Mouse (Mus musculus) bone marrow macrophage, adult 2 months (primary cell): ENCODE data around the gene Eif1.

ENCODE experiments used
- CTCF ChIP-seq: IDR thresholded peaks from 2 replicates; pipeline ENCODE4 v1.5.1; 2012; ENCODE audit warnings: low read depth, mild to moderate bottlenecking, low read length, moderate library complexity
- POLR2A ChIP-seq: IDR thresholded peaks from 2 replicates; pipeline ENCODE4 v1.6.1; 2012; ENCODE audit warnings: mild to moderate bottlenecking, low read depth, low read length, borderline replicate concordance

- no peak for TF ChIP-seq POLR2A
- TF ChIP-seq CTCF: no peak
These were observed 8.0 kb upstream of the Eif1 start for GRCm38 (mm10) chr11:100311656-100312055.
